Mouse (Mus musculus) E14TG2a.4 (cell line): ENCODE results near the gene Uba52.

Source experiments
- CTCF ChIP-seq: conservative IDR thresholded peaks from 2 replicates; pipeline ENCODE4 v1.5.1; 2014; ENCODE audit warnings: low read length
- NANOG ChIP-seq: IDR thresholded peaks from 2 replicates; pipeline ENCODE4 v1.6.1; 2014; ENCODE audit warnings: borderline replicate concordance, low read length, mixed read lengths

DNA sequence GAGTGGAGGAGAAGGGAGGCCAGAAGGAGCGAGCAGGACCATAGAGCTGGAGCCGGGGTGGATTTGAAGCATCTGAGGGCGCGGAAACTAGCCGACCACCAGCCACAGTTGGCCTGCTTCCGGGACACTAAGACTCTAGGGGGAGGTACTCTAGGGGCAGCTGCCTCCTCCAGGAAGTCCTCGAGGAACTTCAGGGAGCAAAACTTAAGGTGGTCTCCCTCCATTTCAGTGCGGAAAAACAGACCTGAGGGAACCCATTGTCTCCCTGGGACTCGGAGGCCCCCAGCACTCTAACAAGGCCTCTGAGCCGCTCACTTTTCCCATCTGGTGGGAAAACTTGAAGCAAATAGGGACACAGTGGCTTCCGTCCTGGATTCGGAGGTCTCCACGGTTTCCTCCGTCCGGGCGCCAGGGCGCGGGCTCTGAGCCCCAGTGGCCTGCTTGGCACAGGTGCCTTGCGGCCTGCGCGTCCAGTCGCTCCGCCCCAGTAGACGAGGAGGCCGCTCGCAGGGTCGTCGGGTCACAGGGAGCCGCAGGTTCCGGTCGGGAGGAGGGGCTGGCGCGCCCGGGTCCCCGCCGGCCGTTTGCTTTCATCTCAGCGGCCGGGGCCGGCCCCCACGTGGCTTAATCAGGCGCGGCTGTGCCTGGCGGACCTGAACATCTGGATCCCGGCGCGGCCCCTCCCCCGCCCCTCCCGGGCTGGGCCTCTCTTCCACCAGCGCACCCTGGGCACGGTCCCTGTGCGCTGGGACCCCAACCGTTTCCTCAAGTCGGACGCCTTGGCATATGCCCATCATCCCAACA lies 22.4 kb downstream of the Uba52 start:
- TF ChIP-seq CTCF (no peak), NANOG (no peak)
